Mouse (Mus musculus): ENCODE data around the gene Ppp2r5b. TPM values are rescaled to one million over a fixed set of nuclear protein-coding genes. Genes with fewer than 3 reads are reported as not detected.

Ppp2r5b gene
- polyA plus RNA-seq, 1 experiment from 2014 or later, result 14.7 TPM

DNA sequence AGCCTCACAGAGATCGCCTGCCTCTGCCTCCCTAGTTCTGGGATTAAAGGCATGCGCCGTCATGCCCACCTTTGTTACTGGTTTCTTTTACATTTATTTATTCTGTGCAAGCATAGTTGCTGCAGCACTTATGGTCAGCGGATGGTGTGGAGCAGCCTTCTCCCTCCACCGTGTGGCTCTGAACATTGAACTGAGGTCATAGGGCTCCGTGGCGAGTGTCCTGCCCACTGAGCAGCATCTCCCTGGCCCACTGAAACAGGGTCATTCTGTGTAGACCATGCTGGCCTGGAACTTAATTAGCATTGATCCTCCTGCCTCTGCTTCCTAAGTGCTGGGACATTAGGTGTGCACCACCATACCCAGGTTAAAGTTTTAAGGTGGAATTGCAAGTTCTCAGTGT, 44.9 kb upstream of the Ppp2r5b start:
- ATAC-seq (ENCODE audit: low FRiP score, low TSS enrichment) (no peak), DNase-seq (ENCODE audit: low spot score) (no peak)
- no peak for TF ChIP-seq EP300 (optimal IDR thresholded peaks at IDR 0.05)
- no peak for TF ChIP-seq CTCF (IDR thresholded peaks at IDR 0.05; ENCODE audit: low read depth)
- WGBS, result 86% methylated on average over 7 of the region's 7 CpGs
- Histone ChIP-seq H3K9me3 (ENCODE audit: control insufficient read depth, low read length) (no peaks in the 10 kb centered on the region), H3K4me3 (ENCODE audit: low read depth, low read length) (no peak overlapping the region), H3K36me3 (ENCODE audit: control insufficient read depth, insufficient read depth, low read length) (peaks cover 12% of the 10 kb centered on the region; the same call in 1 of the 2 replicates), H3K27me3 (ENCODE audit: control insufficient read depth, insufficient read depth, low read length) (no peaks in the 10 kb centered on the region), H3K9ac (ENCODE audit: low read length) (no peak overlapping the region), H3K4me1 (replicated peaks; ENCODE audit: control insufficient read depth, insufficient read depth) (peaks cover 9% of the 10 kb centered on the region), H3K27ac (replicated peaks) (no peak overlapping the region), H3K4me2 (replicated peaks; ENCODE audit: low read depth) (no peak overlapping the region)

DNA sequence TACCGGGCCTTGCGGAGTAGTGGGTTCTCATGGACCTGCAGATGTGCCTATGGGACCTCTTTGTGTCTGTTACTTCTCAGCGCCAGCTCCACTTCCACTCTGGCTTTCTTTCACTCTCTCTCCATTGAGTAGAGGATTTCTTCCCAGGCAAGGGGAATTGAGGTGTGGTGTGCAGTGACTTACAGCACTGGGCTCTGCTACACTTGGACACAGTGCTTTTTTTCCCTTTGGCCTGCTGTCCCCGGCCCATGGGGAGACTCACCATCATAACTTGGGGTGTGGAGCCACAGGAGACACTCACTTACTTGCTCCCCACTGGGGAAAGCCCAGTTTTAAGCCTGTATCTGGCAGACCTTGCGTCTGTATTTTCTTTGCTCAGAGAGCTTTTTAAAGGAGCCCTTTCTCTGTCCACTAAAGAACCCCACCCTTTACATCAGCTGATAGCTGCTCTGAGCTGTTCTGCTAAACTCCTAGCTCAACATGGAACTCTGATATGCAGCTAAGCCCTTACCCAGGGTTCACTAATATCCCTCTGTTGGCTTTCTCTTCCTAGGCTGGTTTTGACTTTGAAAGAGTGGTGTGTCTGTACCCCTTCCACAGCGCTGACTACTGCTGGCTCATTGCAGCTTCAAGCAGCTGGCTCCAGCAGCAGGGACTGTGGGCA, 43.9 kb upstream of the Ppp2r5b start:
- Histone ChIP-seq H3K4me1 (replicated peaks; ENCODE audit: control insufficient read depth, insufficient read depth) (peaks cover 9% of the 10 kb centered on the region), H3K27me3 (ENCODE audit: control insufficient read depth, insufficient read depth, low read length) (no peaks in the 10 kb centered on the region), H3K9ac (ENCODE audit: low read length) (peak overlapping the region; percentile 56), H3K9me3 (ENCODE audit: control insufficient read depth, low read length) (no peaks in the 10 kb centered on the region), H3K36me3 (ENCODE audit: control insufficient read depth, insufficient read depth, low read length) (peaks cover 10% of the 10 kb centered on the region; the same call in 1 of the 2 replicates), H3K27ac (replicated peaks) (peak overlapping the region; percentile 94), H3K4me2 (replicated peaks; ENCODE audit: low read depth) (peak overlapping the region; percentile 91), H3K4me3 (ENCODE audit: low read depth, low read length) (peak overlapping the region; percentile 79; the same call in 1 of the 2 replicates)
- TF ChIP-seq CTCF (IDR thresholded peaks at IDR 0.05; ENCODE audit: low read depth) (no peak), EP300 (optimal IDR thresholded peaks at IDR 0.05) (no peak)
- WGBS, result 71% methylated on average over 6 of the region's 6 CpGs
- ATAC-seq (ENCODE audit: low FRiP score, low TSS enrichment) (no peak), DNase-seq (ENCODE audit: low spot score) (no peak)

DNA sequence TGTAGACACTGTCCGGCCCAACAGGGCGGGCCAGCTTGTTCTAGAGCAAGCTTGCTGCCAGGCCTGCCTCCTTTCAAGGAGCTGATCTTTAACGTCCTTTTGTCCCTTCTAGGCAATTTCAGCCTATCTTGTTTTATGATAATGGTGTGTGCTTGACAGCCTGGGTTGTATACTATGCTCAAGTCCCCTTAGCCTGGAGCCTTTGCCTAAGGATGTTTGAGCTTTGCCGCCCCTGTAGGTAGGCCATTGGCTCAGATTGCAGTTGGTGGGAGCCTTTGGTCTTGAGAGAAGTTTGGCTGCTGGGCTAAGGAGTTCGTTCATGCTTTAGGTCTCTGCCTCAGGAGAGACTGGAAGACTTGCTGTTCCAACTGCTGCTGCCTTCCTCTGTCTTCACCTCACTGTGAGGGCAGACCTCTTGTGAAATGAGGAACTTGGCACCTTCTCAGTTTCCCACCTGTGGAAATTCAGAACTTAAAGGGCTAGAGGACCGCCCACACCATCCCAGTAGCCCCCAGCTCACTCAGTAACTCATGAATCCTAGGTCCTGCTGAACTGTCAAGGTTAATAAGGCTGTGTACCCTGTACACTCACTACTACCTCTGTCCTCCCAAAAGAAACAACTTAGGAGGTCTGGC, 42.9 kb upstream of the Ppp2r5b start:
- WGBS, result 17% methylated on average over 6 of the region's 6 CpGs
- Histone ChIP-seq H3K4me1 (replicated peaks; ENCODE audit: control insufficient read depth, insufficient read depth) (peaks cover 9% of the 10 kb centered on the region), H3K9me3 (ENCODE audit: control insufficient read depth, low read length) (no peaks in the 10 kb centered on the region), H3K4me2 (replicated peaks; ENCODE audit: low read depth) (peak overlapping the region; percentile 91), H3K36me3 (ENCODE audit: control insufficient read depth, insufficient read depth, low read length) (peaks cover 10% of the 10 kb centered on the region; the same call in 1 of the 2 replicates), H3K27me3 (ENCODE audit: control insufficient read depth, insufficient read depth, low read length) (no peaks in the 10 kb centered on the region), H3K27ac (replicated peaks) (peak overlapping the region; percentile 94), H3K4me3 (ENCODE audit: low read depth, low read length) (peak overlapping the region; percentile 79), H3K9ac (ENCODE audit: low read length) (peak overlapping the region; percentile 56)
- TF ChIP-seq CTCF (IDR thresholded peaks at IDR 0.05; ENCODE audit: low read depth) (no peak), EP300 (optimal IDR thresholded peaks at IDR 0.05) (no peak)
- ATAC-seq (ENCODE audit: low FRiP score, low TSS enrichment) (no peak), DNase-seq (ENCODE audit: low spot score) (peak; percentile 29)

DNA sequence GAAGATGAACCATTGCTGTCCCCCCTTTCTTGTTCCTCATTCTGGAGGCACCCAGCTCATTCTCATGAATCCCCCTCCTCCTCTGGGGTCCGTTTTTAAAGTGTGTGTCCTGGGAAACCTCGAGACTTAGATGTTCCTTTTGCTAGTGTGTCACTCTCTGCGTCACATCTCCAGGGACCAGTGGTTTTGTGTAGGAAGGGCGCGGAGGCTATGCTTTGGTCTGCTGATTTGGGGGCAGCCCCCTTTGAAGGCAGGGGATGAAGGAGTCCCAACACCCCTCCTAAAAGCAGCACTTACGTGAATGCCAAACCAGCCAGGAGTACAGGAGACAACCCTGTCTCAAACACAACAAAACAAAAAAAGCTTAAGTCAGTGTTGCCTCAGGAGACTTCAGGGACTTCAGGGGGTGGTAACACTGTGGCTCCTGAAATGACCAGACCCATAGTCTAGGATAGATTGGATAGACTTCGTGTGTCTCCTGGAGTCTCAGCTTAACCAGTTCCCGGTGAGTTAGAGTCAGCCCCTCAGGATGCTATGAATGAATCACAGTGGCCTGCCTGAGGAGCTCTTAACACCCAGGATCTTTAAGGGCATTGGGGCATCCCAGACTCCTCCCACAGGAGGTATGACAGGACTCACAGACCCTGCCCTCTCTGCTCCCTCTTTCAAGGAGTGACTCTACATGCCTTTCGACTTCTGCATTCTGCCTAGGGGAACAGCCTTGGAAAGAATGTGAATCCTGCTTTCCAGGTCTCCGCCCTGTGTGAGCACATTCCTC, 42.2 kb upstream of the Ppp2r5b start:
- Histone ChIP-seq H3K27ac (replicated peaks) (peak overlapping the region; percentile 94), H3K4me3 (ENCODE audit: low read depth, low read length) (peak overlapping the region; percentile 79), H3K27me3 (ENCODE audit: control insufficient read depth, insufficient read depth, low read length) (no peaks in the 10 kb centered on the region), H3K36me3 (ENCODE audit: control insufficient read depth, insufficient read depth, low read length) (0 out of 2 replicates have a peak, but pooled peaks cover 3% of the 10 kb centered on the region), H3K4me1 (replicated peaks; ENCODE audit: control insufficient read depth, insufficient read depth) (peaks cover 9% of the 10 kb centered on the region), H3K9ac (ENCODE audit: low read length) (peak overlapping the region; percentile 83), H3K4me2 (replicated peaks; ENCODE audit: low read depth) (peak overlapping the region; percentile 91), H3K9me3 (ENCODE audit: control insufficient read depth, low read length) (no peaks in the 10 kb centered on the region)
- DNase-seq (ENCODE audit: low spot score) (peak; percentile 82), ATAC-seq (ENCODE audit: low FRiP score, low TSS enrichment) (peak; percentile 82)
- 2% methylated on average over 10 of the region's 10 CpGs for WGBS
- TF ChIP-seq EP300 (optimal IDR thresholded peaks at IDR 0.05), result no peak
- no peak; the same call in 1 of the 2 replicates for TF ChIP-seq CTCF (IDR thresholded peaks at IDR 0.05; ENCODE audit: low read depth)

DNA sequence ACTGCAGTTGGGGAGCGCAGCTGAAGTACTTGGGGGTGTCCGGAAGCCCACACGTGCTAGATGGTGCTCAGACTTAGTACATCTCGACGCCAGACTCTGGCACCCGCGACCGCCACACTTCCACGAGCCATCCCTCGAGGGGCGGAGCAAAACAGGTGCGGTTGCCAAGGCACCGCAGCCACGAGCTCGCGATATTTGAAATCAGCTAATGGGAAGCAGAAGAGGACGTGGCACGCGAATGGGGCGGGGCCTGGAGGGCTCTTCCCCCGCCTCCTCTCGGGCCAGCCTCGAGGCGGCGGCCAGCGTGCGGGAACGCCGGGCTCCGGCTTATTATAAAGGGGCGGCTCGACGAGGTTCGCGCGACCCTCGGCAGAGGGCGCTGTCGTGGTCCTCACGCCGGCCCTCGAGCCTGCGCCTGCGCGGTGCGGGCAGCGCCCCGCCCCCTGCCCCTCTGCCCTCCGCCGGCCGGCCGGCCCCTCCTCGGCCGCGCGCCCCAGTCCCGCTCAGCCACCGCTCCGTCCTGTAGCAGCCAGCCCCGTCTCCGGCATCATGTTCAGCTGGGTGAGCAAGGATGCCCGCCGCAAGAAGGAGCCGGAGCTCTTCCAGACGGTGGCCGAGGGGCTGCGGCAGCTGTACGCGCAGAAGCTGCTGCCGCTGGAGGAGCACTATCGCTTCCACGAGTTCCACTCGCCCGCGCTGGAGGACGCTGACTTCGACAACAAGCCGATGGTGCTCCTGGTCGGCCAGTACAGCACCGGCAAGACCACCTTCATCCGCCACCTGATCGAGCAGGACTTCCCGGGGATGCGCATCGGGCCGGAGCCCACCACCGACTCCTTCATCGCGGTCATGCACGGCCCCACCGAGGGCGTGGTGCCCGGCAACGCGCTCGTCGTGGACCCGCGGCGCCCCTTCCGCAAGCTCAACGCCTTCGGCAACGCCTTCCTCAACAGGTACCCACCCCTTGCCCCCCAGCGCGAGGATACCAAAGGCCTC, 41.1 kb upstream of the Ppp2r5b start, which contains the start of gene Ehd1:
TSS of gene Ehd1 (plus strand) at position 300 of the 996 bp plus-strand sequence.
- H3K36me3 ChIP-seq (ENCODE audit: control insufficient read depth, insufficient read depth, low read length), result 0 out of 2 replicates have a peak, but pooled peaks cover 3% of the 10 kb centered on the region
- under 1% methylated on average over 85 of the region's 106 CpGs for WGBS
- peak within 1 kb of the TSS; percentile 91 for H3K4me2 ChIP-seq (replicated peaks; ENCODE audit: low read depth)
- H3K27ac ChIP-seq (replicated peaks), result peak within 1 kb of the TSS; percentile 94
- peaks cover 9% of the 10 kb centered on the region for H3K4me1 ChIP-seq (replicated peaks; ENCODE audit: control insufficient read depth, insufficient read depth)
- H3K9ac ChIP-seq (ENCODE audit: low read length), result peak within 1 kb of the TSS; percentile 83
- no peaks in the 10 kb centered on the region for H3K27me3 ChIP-seq (ENCODE audit: control insufficient read depth, insufficient read depth, low read length)
- peak; percentile 72 for TF ChIP-seq EP300 (optimal IDR thresholded peaks at IDR 0.05)
- peak; percentile 77 for TF ChIP-seq CTCF (IDR thresholded peaks at IDR 0.05; ENCODE audit: low read depth)
- H3K4me3 ChIP-seq (ENCODE audit: low read depth, low read length), result peak within 1 kb of the TSS; percentile 79
- DNase-seq (ENCODE audit: low spot score) (peak; percentile 99), ATAC-seq (ENCODE audit: low FRiP score, low TSS enrichment) (peak; percentile 93)
- H3K9me3 ChIP-seq (ENCODE audit: control insufficient read depth, low read length), result no peaks in the 10 kb centered on the region

Data from stomach, postnatal 0 days (tissue).